Mouse (Mus musculus) stomach, embryonic 16.5 days (tissue): ENCODE results near the gene Zc3h15. TPM values are rescaled to one million over a fixed set of nuclear protein-coding genes. Genes with fewer than 3 reads are reported as not detected.
"Not testable (repeated sequence)": the region's sequence is repeated elsewhere in the genome, so short reads cannot be mapped to it uniquely, and the experiment has no call there.

Experiments used
- ATAC-seq: fragments of 200-750 bp; cut with Nextera tagmentation; 2 replicates; pipeline ENCODE4 v1.8.0; 2017; ENCODE audit warnings: moderate number of reproducible peaks, moderate TSS enrichment; ENCODE audit not compliant: insufficient read depth, low FRiP score
- H3K27ac ChIP-seq: fragments of 300-500 bp; sonication (generic); 2 replicates; pipeline ENCODE4 v1.5.1; 2014; ENCODE audit warnings: low read length
- H3K27me3 ChIP-seq: fragments of 300-500 bp; sonication (generic); 2 replicates; pipeline ENCODE4 v1.6.1; 2014; ENCODE audit warnings: low read length, control low read depth, mixed read lengths; ENCODE audit not compliant: control insufficient read depth, insufficient read depth
- H3K36me3 ChIP-seq: fragments of 300-500 bp; sonication (generic); 2 replicates; pipeline ENCODE4 v1.6.1; 2014; ENCODE audit warnings: low read length; ENCODE audit not compliant: control insufficient read depth, insufficient read depth
- H3K4me1 ChIP-seq: fragments of 300-500 bp; sonication (generic); 2 replicates; pipeline ENCODE4 v1.6.1; 2014; ENCODE audit warnings: low read length, control low read depth, mixed read lengths; ENCODE audit not compliant: control insufficient read depth, insufficient read depth
- H3K4me2 ChIP-seq: fragments of 300-500 bp; sonication (generic); 2 replicates; pipeline ENCODE4 v1.6.1; 2014; ENCODE audit warnings: low read depth, low read length, mixed read lengths
- H3K4me3 ChIP-seq: fragments of 300-500 bp; sonication (generic); replicated peaks from 2 replicates; pipeline ENCODE4 v1.5.1; 2014; ENCODE audit warnings: mild to moderate bottlenecking, low read length
- H3K9ac ChIP-seq: fragments of 300-500 bp; sonication (generic); 2 replicates; pipeline ENCODE4 v1.6.1; 2014; ENCODE audit warnings: low read length
- H3K9me3 ChIP-seq: fragments of 300-500 bp; sonication (generic); replicated peaks from 2 replicates; pipeline ENCODE4 v1.6.1; 2016; ENCODE audit warnings: low read length, control low read depth; ENCODE audit not compliant: control insufficient read depth
- WGBS: fragments of 180-500 bp; shearing (Covaris S2); extraction: QIAGEN DNeasy Blood & Tissue Kit; methylation state at CpG from one replicate; pipeline ENCODE4 v1.1.7; 2014; 5-methylcytosine and 5-hydroxymethylcytosine counted together
- polyA plus RNA-seq: library from polyadenylated mRNA; unstranded; fragments of >200 nt; fragmentation: Nextera tagmentation; extraction: Ambion mirVana; gene quantifications from 2 replicates; pipeline ENCODE4 v1.2.1, GENCODE M21; 2015

The Zc3h15 gene
- polyA plus RNA-seq, 1 experiment from 2014 or later, result 120 TPM

DNA sequence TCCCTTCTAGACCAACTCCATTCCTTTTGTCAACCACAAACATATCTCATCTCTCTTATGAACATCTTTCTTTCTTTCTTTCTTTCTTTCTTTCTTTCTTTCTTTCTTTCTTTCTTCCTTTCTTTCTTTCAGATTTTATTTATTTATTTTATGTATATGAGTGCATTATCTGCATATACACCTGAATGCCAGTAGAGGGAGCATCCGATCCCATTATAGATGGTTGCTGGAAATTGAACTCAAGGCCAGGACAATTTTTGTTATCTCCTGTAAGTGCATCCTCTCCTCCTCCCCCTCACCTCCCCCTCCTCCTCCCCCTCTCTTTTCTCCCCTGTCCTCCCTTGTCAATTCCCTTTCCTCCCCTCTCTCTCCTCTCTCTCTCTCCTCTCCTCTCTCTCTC is 54.2 kb downstream of the Zc3h15 start:
- no peak overlapping the region for H3K27ac ChIP-seq
- no peaks in the 10 kb centered on the region for H3K4me1 ChIP-seq
- no peaks in the 10 kb centered on the region for H3K36me3 ChIP-seq
- no peak overlapping the region for H3K4me2 ChIP-seq
- H3K9ac ChIP-seq, result no peak overlapping the region
- no peak overlapping the region for H3K4me3 ChIP-seq
- 80% methylated on average over 1 of the region's 1 CpGs for WGBS
- no peaks in the 10 kb centered on the region for H3K27me3 ChIP-seq
- no peaks in the 10 kb centered on the region for H3K9me3 ChIP-seq
- ATAC-seq, result no peak

DNA sequence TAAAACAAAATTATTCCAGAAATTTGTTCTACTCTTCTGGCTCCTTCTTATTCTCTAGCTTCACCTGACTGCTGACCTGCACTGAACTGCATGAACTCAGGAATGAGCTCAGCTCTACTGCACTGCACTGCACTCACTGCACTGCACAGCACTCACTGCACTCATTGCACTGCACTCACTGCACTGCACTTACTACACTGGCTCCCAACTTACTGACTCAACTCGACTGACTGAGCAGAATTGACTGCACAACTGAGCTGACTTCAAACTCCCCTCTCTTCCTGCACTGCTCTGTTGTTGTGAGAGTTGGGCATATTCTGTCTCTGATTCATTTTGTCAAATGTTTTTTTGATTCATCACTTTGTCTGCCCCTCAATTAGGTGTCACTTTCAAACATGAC is 55.1 kb downstream of the Zc3h15 start:
- no peak overlapping the region for H3K9ac ChIP-seq
- no peak overlapping the region for H3K27ac ChIP-seq
- no peaks in the 10 kb centered on the region for H3K36me3 ChIP-seq
- no peaks in the 10 kb centered on the region for H3K9me3 ChIP-seq
- no peak overlapping the region for H3K4me3 ChIP-seq
- no peak for ATAC-seq
- 52% methylated on average over 1 of the region's 1 CpGs for WGBS
- H3K4me2 ChIP-seq, result no peak overlapping the region
- H3K27me3 ChIP-seq, result no peaks in the 10 kb centered on the region
- H3K4me1 ChIP-seq, result no peaks in the 10 kb centered on the region

DNA sequence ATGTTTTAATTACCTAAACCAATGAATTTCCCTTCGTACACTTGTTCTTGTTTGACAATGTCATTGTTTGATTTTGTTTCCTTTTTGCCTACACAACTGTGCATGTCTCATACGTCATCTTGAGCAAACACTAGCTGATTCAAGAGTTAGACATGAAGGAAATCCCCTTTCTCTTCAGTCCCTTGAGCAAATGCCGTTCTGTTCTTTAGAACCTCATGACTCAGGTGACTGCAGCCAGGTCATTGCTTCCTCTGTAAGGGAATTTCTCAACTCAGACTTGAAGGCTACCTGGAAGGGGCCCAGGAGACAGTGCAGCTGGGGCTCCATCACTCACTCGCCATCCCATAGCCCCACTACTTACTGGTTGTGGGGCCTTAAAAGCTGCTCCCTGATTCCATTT is 56.4 kb downstream of the Zc3h15 start:
- no peaks in the 10 kb centered on the region for H3K27me3 ChIP-seq
- WGBS, result 52% methylated on average over 4 of the region's 4 CpGs

DNA sequence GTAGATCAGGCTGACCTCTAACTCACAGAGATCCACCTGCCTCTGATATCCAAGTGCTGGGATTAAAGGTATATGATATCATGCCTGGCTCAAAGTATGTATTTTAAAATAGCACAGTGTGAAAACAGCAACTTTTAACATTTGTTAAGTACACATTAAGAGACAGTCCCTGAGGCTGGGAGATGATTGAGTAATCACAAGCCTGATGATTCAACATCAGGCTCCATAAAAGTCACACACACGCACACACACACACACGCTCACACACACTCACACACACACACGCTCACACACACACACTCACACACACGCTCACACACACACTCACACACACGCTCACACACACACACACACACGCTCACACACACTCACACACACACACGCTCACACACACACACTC is 58.2 kb downstream of the Zc3h15 start:
- Histone ChIP-seq H3K9me3 (no peaks in the 10 kb centered on the region), H3K4me1 (no peaks in the 10 kb centered on the region), H3K4me2 (no peak overlapping the region), H3K36me3 (no peaks in the 10 kb centered on the region), H3K27me3 (no peaks in the 10 kb centered on the region), H3K4me3 (no peak overlapping the region), H3K27ac (no peak overlapping the region), H3K9ac (no peak overlapping the region)
- WGBS, result 91% methylated on average over 7 of the region's 7 CpGs
- ATAC-seq, result no peak

More for the DNA sequence above, 56.4 kb downstream of the Zc3h15 start:
- Histone ChIP-seq H3K4me2 (no peak overlapping the region), H3K27ac (no peak overlapping the region), H3K9ac (no peak overlapping the region), H3K4me1 (no peaks in the 10 kb centered on the region), H3K9me3 (no peaks in the 10 kb centered on the region), H3K36me3 (no peaks in the 10 kb centered on the region), H3K4me3 (no peak overlapping the region)
- ATAC-seq, result no peak

DNA sequence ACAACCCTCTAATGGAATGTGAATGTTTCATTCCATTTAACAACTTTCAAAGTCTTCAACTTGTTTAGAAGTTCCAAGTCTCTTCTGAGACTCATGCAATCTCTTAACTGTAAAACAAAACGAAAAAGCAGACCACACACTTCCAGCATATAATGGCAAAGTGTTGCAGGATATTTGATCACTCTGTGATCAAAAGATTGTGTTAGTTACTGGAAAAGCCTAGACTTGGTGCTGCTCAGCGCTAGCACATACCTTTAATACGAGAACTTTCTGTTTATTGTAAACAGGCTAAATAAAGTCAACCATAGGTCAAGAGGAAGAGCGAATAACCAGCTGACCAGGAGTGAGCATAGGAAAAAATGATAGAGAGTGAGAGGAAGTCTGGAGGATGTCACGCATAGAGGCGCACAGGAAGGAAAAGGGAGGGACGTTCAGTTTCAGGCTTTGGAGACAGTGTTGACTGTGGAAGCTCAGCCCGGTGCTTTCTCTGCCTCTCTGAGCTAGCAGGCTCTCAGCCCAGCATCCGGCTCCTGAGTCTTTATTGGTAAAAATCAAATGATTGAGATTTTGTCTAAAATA is 61.4 kb downstream of the Zc3h15 start:
- Histone ChIP-seq H3K4me2 (no peak overlapping the region), H3K4me1 (no peaks in the 10 kb centered on the region), H3K9ac (no peak overlapping the region), H3K4me3 (no peak overlapping the region), H3K27me3 (no peaks in the 10 kb centered on the region), H3K9me3 (no peaks in the 10 kb centered on the region), H3K27ac (no peak overlapping the region), H3K36me3 (no peaks in the 10 kb centered on the region)
- ATAC-seq, result peak; percentile 49; the same call in 1 of the 2 replicates
- 51% methylated on average over 9 of the region's 9 CpGs for WGBS

DNA sequence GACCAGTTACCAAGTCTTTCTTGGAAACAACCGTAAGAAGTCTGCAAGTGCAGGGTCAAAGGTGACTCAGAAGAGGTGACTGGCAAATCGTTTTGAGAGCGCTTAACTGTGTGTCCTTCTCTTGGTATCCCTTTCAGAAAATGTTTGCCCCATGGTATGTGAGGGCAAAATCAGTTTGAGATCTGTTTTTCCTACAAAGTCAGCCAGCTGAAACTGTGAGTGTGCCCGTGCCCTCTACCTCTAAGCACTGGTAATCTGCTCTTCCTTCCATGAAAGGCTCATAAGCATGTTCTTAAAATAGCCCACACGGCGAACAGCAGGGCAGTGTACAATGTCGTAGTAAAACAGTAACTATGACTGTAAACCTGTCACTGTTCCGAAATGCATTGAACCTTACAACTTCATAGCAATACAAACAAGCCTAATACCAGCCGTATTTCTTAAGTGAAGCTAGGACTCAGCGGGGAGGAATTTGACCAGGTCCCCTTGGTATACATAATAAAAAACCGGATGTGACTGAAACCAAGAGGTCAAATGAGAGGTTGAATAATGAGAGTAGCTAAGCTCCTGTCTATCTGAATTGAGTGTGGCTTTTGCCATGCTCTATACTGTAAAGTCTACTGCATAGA is 65.8 kb downstream of the Zc3h15 start:
- H3K27ac ChIP-seq, result 0 out of 2 replicates have a peak overlapping the region, but pooled peaks have one; percentile 11
- H3K27me3 ChIP-seq, result no peaks in the 10 kb centered on the region
- no peak overlapping the region for H3K9ac ChIP-seq
- H3K4me2 ChIP-seq, result no peak overlapping the region
- WGBS, result 34% methylated on average over 11 of the region's 11 CpGs
- peak; percentile 53 for ATAC-seq
- no peaks in the 10 kb centered on the region for H3K9me3 ChIP-seq
- peaks cover 9% of the 10 kb centered on the region for H3K4me1 ChIP-seq
- H3K4me3 ChIP-seq, result no peak overlapping the region
- H3K36me3 ChIP-seq, result no peaks in the 10 kb centered on the region

DNA sequence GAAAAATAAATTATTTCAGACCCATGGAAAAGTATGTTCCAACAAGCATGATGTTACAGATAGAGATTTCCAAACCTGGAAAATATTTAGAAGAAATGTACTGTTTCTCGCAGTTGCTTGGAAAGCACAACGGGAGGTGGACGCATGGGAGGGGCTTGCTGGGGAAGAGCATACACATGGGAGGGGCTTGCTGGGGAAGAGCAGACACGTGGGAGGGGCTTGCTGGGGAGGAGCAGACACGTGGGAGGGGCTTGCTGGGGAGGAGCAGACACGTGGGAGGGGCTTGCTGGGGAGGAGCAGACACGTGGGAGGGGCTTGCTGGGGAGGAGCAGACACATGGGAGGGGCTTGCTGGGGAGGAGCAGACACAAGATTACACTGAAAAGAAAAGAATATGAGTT is 69.0 kb downstream of the Zc3h15 start:
- H3K27me3 ChIP-seq, H3K36me3 ChIP-seq, H3K9me3 ChIP-seq, ATAC-seq, H3K4me1 ChIP-seq, H3K4me2 ChIP-seq, H3K27ac ChIP-seq, H3K4me3 ChIP-seq, H3K9ac ChIP-seq: not testable (repeated sequence)
- 66% methylated on average over 7 of the region's 7 CpGs for WGBS

DNA sequence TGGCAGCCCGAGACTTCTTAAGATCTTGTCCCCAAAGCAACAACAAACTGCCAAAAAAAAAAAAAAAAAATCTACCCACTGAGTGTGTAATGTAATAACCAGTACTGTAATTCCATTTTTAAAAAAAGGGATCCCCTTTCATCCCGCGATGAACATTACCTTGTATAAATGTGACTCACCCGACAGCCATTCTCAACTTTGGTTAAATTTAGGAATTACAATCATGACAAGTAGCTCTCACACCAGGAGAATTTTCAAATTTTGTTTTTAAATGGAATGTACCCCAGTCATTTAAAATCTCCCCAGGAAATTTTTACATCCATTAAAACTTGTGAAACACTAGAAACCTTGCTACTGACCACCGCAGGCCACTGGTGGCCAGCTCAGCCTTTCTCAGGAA is 69.7 kb downstream of the Zc3h15 start:
- Histone ChIP-seq H3K4me1 (peaks cover 9% of the 10 kb centered on the region), H3K9me3 (no peaks in the 10 kb centered on the region), H3K9ac (no peak overlapping the region), H3K27me3 (no peaks in the 10 kb centered on the region), H3K36me3 (no peaks in the 10 kb centered on the region), H3K4me2 (0 out of 2 replicates have a peak overlapping the region, but pooled peaks have one; percentile 31), H3K4me3 (no peak overlapping the region), H3K27ac (peak overlapping the region; percentile 52; the same call in 1 of the 2 replicates)
- no peak for ATAC-seq
- 78% methylated on average over 5 of the region's 5 CpGs for WGBS
